Mouse (Mus musculus) forebrain, postnatal 0 days (tissue): ENCODE measurements at regions not wholly inside any gene's neighbourhood (a gene's known extent, or its start where the extent isn't known, plus 50 kb on each side); places are given as distances from the start of the nearest gene placed in this dataset.

ENCODE experiments used
- ATAC-seq: fragments of 200-750 bp; cut with Nextera tagmentation; 2 replicates; pipeline ENCODE4 v1.8.0; 2017; ENCODE audit warnings: mild to moderate bottlenecking, moderate library complexity
- DNase-seq: peaks from one replicate; pipeline ENCODE4 v3.0.0-alpha.2; 2015
- H3K27ac ChIP-seq: fragments of 300-500 bp; sonication (generic); 2 replicates; pipeline ENCODE4 v1.5.1; 2014; ENCODE audit warnings: low read depth, mild to moderate bottlenecking, antibody characterized with exemption, low read length, moderate library complexity, mixed read lengths
- H3K27me3 ChIP-seq: fragments of 300-500 bp; sonication (generic); 2 replicates; pipeline ENCODE4 v1.6.1; 2014; ENCODE audit warnings: mild to moderate bottlenecking, low read length, mixed read lengths; ENCODE audit not compliant: insufficient read depth
- H3K36me3 ChIP-seq: fragments of 300-500 bp; sonication (generic); 2 replicates; pipeline ENCODE4 v1.6.1; 2014; ENCODE audit warnings: mild to moderate bottlenecking, moderate library complexity; ENCODE audit not compliant: insufficient read depth
- H3K4me1 ChIP-seq: fragments of 300-500 bp; sonication (generic); 2 replicates; pipeline ENCODE4 v1.6.1; 2014; ENCODE audit warnings: antibody characterized with exemption; ENCODE audit not compliant: insufficient read depth
- H3K4me2 ChIP-seq: fragments of 300-500 bp; sonication (generic); 2 replicates; pipeline ENCODE4 v1.6.1; 2014; ENCODE audit warnings: low read depth, mild to moderate bottlenecking, moderate library complexity
- H3K4me3 ChIP-seq: fragments of 300-500 bp; sonication (generic); 2 replicates; pipeline ENCODE4 v1.5.1; 2014; ENCODE audit warnings: low read depth, low read length, mixed read lengths
- H3K9ac ChIP-seq: fragments of 300-500 bp; sonication (generic); 2 replicates; pipeline ENCODE4 v1.6.1; 2014; ENCODE audit warnings: mild to moderate bottlenecking
- H3K9me3 ChIP-seq: fragments of 300-500 bp; sonication (generic); 2 replicates; pipeline ENCODE4 v1.6.1; 2016; ENCODE audit warnings: low read length
- CTCF ChIP-seq: sonication (generic); IDR thresholded peaks from 2 replicates; pipeline ENCODE4 v1.5.1; 2016; ENCODE audit warnings: antibody characterized with exemption, control low read depth, low read depth
- WGBS: fragments of 180-500 bp; shearing (Covaris S2); extraction: QIAGEN DNeasy Blood & Tissue Kit; methylation state at CpG from one replicate; pipeline ENCODE4 v1.1.7; 2014; 5-methylcytosine and 5-hydroxymethylcytosine counted together

GRCm38 (mm10) chr1:193721850-193722249 lies 351.8 kb upstream of the Camk1g start:
- ATAC-seq (no peak), DNase-seq (no peak)
- no peaks in the 10 kb centered on the region for H3K9me3 ChIP-seq
- no peak overlapping the region for H3K4me2 ChIP-seq
- H3K27ac ChIP-seq, result no peak overlapping the region
- no peak overlapping the region for H3K4me3 ChIP-seq
- H3K27me3 ChIP-seq, result no peaks in the 10 kb centered on the region
- 69% methylated on average over 2 of the region's 2 CpGs for WGBS
- no peak for TF ChIP-seq CTCF
- H3K36me3 ChIP-seq, result no peaks in the 10 kb centered on the region
- no peaks in the 10 kb centered on the region for H3K4me1 ChIP-seq
- H3K9ac ChIP-seq, result no peak overlapping the region

GRCm38 (mm10) chr1:193720420-193720851 lies 350.3 kb upstream of the Camk1g start:
- H3K27me3 ChIP-seq, result no peaks in the 10 kb centered on the region
- H3K27ac ChIP-seq, result no peak overlapping the region
- H3K4me3 ChIP-seq, result no peak overlapping the region
- 16% methylated on average over 8 of the region's 8 CpGs for WGBS
- ATAC-seq, result no peak; the same call in 1 of the 2 replicates
- no peak overlapping the region for H3K9ac ChIP-seq
- TF ChIP-seq CTCF, result no peak
- H3K36me3 ChIP-seq, result no peaks in the 10 kb centered on the region
- DNase-seq, result no peak
- no peaks in the 10 kb centered on the region for H3K4me1 ChIP-seq
- no peaks in the 10 kb centered on the region for H3K9me3 ChIP-seq
- H3K4me2 ChIP-seq, result no peak overlapping the region

- no peak overlapping the region for H3K4me3 ChIP-seq
- DNase-seq (no peak), ATAC-seq (no peak)
- H3K4me2 ChIP-seq, result no peak overlapping the region
- TF ChIP-seq CTCF, result no peak
- WGBS, result 81% methylated on average over 4 of the region's 4 CpGs
- H3K9ac ChIP-seq, result no peak overlapping the region
- no peaks in the 10 kb centered on the region for H3K36me3 ChIP-seq
- no peak overlapping the region for H3K27ac ChIP-seq
- H3K9me3 ChIP-seq, result no peaks in the 10 kb centered on the region
- H3K27me3 ChIP-seq, result no peaks in the 10 kb centered on the region
- no peaks in the 10 kb centered on the region for H3K4me1 ChIP-seq
Observed at GRCm38 (mm10) chr1:193715328-193715727, 345.2 kb upstream of the Camk1g start.

- TF ChIP-seq CTCF, result no peak
- ATAC-seq (no peak), DNase-seq (no peak)
- no peak overlapping the region for H3K4me3 ChIP-seq
- peak overlapping the region; percentile 17; the same call in 1 of the 2 replicates for H3K27ac ChIP-seq
- WGBS, result 52% methylated on average over 2 of the region's 2 CpGs
- H3K9ac ChIP-seq, result no peak overlapping the region
- H3K27me3 ChIP-seq, result no peaks in the 10 kb centered on the region
- no peak overlapping the region for H3K4me2 ChIP-seq
- no peaks in the 10 kb centered on the region for H3K9me3 ChIP-seq
- no peaks in the 10 kb centered on the region for H3K36me3 ChIP-seq
- no peaks in the 10 kb centered on the region for H3K4me1 ChIP-seq
Observed at GRCm38 (mm10) chr1:193714631-193715030, 344.5 kb upstream of the Camk1g start.

GRCm38 (mm10) chr1:193705205-193705604 lies 335.1 kb upstream of the Camk1g start:
- TF ChIP-seq CTCF, result no peak
- Histone ChIP-seq H3K27me3 (no peaks in the 10 kb centered on the region), H3K36me3 (no peaks in the 10 kb centered on the region), H3K9me3 (no peaks in the 10 kb centered on the region), H3K27ac (no peak overlapping the region), H3K4me3 (no peak overlapping the region), H3K4me1 (peaks cover 6% of the 10 kb centered on the region), H3K9ac (no peak overlapping the region), H3K4me2 (no peak overlapping the region)
- ATAC-seq (no peak), DNase-seq (no peak)
- WGBS, result 37% methylated on average over 2 of the region's 2 CpGs

GRCm38 (mm10) chr1:193702707-193703419 lies 332.8 kb upstream of the Camk1g start:
- peaks cover 6% of the 10 kb centered on the region for H3K4me1 ChIP-seq
- TF ChIP-seq CTCF, result peak; percentile 93
- DNase-seq (peak; percentile 87), ATAC-seq (peak; percentile 32)
- H3K36me3 ChIP-seq, result no peaks in the 10 kb centered on the region
- H3K9me3 ChIP-seq, result no peaks in the 10 kb centered on the region
- 10% methylated on average over 15 of the region's 15 CpGs for WGBS
- peak overlapping the region; percentile 27 for H3K4me3 ChIP-seq
- no peaks in the 10 kb centered on the region for H3K27me3 ChIP-seq
- H3K4me2 ChIP-seq, result peak overlapping the region; percentile 48
- H3K9ac ChIP-seq, result peak overlapping the region; percentile 56
- peak overlapping the region; percentile 67 for H3K27ac ChIP-seq

GRCm38 (mm10) chr1:193700217-193700616 lies 330.1 kb upstream of the Camk1g start:
- Histone ChIP-seq H3K4me3 (no peak overlapping the region), H3K36me3 (no peaks in the 10 kb centered on the region), H3K27ac (no peak overlapping the region), H3K27me3 (no peaks in the 10 kb centered on the region), H3K4me1 (peaks cover 6% of the 10 kb centered on the region), H3K9me3 (no peaks in the 10 kb centered on the region), H3K9ac (no peak overlapping the region), H3K4me2 (no peak overlapping the region)
- ATAC-seq (no peak), DNase-seq (no peak)
- WGBS, result 61% methylated on average over 3 of the region's 3 CpGs
- no peak for TF ChIP-seq CTCF
